Mouse (Mus musculus) cerebellum, postnatal 36 days (tissue): ENCODE measurements at regions not wholly inside any gene's neighbourhood (a gene's known extent, or its start where the extent isn't known, plus 50 kb on each side); places are given as distances from the start of the nearest gene placed in this dataset.

Experiments
- DNase-seq, 2 experiments: peaks; one replicate each; pipeline ENCODE4 v3.0.0; 2021 to 2022; ENCODE audit warnings: mixed read lengths in 2 of 2

GRCm38 (mm10) chr10:95124476-95124875, 179.8 kb upstream of the Plxnc1 start:
- DNase-seq, result no peak

DNA sequence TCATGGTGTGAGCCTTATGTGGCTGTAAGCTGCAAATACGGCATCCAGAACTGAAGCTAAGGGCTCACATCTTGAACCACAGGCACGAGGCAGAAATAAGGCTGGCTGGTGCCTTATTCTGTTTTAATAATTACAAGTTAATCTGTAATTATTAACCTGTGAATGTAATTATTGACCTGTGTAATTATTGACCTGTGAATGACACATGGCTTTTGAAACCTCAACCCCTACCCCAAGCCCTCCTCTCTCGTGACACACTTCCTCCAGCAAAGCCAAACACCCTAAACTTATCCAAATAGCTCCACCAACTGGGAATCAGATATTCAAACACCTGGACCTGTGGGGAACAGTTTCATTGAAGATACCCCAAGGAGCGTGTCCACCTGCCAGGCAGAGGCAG, 175.4 kb upstream of the Plxnc1 start:
- no peak for DNase-seq

DNA sequence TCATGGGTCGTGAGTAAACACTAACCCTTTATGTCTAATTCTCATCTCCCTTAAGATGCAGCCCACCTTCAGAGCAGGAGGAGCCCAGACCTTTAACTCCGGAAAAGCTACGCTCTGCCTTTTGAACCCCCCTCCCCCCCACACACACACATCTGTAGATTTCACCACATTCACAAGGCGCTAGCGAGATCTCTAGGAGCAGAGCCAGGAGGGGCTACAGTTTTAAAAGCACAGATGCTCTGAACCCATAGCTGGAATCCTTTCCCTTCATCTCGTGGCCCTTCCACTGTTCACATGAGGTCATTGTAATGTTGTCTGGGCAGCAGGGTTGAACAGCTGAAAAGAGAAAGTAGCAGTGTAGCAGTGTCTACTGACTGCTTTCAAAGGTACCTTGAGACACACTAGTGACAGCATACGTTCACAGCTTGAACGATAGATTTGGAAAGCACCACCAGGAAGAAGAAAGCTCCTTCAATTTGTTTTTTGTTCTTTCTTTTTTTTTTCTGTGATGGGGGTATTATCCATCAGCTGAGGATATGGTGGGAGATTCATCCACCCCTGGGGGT, 174.2 kb upstream of the Plxnc1 start:
- DNase-seq, result no peak

- no peak for DNase-seq
Observed at GRCm38 (mm10) chr10:95117731-95118212, 173.1 kb upstream of the Plxnc1 start.

GRCm38 (mm10) chr10:95117041-95117730, 172.6 kb upstream of the Plxnc1 start:
- DNase-seq, result no peak

- no peak for DNase-seq
Observed at GRCm38 (mm10) chr10:95116579-95117011, 172.0 kb upstream of the Plxnc1 start.

DNA sequence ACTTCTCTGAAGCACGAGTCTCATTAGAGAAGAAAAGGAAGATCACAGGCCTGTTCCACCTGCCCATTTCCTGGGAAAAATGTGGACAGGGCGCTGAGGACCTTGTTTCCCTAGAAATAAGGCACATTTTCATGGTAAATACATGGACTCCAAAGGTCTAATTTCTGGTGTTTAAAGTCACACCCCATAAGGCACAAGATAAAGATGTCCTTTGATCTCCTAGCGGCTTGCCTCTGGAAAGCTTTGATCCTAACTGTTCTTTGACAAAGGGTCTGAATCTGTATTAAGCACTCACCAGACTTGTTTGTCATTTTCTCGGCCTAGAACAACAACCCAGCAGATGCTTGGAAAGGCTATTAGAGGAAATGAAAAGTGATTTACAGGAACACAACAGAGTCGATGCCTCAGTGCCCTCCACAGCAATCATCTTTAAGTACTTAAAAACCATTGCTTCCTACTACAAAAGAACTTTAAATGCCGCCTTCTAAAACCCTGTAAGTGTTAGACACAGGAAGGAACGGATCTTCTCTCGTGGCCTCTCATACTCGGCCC, 168.3 kb upstream of the Plxnc1 start:
- no peak for DNase-seq

DNA sequence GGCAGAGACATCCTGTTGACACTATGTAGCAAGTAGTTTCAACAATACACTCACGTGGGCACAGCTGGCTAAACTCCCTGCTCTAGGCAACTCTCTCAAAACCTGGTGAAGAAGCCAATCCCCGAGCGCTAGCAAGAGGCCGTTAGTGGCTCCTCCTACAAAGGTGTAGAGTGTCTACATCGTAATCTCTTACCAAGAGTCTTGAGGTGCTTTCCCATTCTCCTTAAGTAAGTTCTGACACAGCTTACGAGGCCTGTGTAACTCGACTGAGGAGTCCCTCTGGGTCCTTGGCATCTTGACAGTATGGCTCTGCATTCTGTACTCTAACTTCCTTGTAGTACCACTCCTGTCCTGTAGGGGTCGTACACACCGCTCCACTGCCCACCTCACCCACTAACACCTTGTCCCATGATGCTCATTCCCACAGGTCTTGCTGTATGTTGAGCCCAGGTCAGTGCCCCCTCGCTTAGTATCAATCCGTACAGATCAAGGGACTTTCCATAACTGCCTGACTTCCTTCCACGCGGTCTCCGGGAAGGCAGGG, 167.7 kb upstream of the Plxnc1 start:
- no peak for DNase-seq

- no peak for DNase-seq
Observed at GRCm38 (mm10) chr10:95110786-95111185, 166.2 kb upstream of the Plxnc1 start.

DNA sequence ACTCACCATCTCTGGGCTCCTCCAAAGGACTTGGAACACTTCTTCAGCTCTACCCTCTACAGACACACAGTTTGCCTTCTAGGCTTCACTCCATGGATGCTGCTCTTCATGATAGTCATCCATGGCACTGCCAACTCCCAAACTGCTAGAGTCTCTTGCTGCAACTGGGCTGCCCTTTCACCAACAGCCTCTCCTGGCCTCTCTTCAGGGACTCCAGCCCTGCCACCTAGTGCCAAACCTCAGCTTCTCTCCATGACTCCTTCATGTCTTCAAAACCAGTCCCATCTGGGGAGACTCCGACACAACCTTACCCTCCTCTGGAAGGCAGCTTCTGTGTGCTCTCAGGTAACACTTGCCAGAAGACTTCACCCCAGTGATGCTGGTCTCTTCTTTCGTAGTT, 164.9 kb upstream of the Plxnc1 start:
- DNase-seq, result no peak

DNA sequence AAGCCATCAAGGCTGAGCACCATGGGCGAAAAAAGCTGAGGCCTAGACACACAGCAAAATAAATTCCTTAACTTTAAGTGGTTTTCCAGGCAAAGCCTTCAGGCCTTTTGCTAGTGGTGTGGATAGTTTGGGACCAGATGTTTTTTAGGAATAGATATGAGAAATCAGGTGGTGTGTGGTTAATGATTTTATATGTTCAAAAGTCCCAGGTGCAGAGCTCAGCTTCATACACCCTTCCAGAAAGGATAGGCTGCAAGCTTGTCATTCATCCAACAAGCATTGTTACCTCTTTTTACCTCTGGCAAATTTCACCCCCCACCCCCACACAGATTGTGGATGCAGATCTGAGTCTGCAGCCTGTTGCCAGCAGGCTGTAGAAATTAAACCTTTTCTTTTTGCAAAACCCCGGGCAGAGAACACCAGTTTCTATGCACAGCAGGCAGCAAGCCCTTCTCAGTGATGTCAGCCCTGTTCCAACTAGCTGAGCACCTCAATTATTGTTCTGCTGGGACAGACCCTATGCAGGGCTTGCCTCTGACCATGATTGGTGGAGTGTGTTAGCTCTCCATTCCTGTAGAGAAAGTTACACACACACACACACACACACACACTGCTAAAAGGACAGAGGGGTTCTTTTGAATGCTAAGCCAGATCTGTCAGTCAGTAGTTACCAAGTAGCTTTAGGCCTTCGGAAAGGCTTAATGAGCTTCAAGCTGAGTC, 163.1 kb upstream of the Plxnc1 start:
- no peak for DNase-seq

- DNase-seq, result peak in 1 of 2 experiments; percentile 18
Observed at GRCm38 (mm10) chr10:95103808-95104207, 159.2 kb upstream of the Plxnc1 start.

- DNase-seq, result no peak
Observed at GRCm38 (mm10) chr10:95102981-95103380, 158.3 kb upstream of the Plxnc1 start.

DNA sequence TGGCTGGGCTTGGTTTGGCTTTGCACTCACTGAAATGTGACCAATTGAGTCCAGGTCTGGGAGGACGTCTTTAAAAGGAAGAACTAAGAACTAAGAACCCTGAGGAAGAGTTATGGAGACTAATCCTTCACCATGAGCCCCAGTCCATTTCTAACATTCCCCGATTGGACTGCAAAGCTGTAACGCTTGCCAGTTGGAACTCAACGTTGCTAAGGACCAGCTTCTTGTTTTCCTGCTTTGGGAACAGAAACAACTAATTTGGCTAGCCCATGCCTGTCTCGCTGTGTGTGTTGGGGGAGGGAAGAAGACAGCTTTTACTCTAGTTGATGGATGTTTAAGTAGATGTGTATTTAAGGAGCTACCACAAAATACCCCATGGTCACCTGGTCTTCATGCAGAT, 155.3 kb upstream of the Plxnc1 start:
- DNase-seq, result no peak

GRCm38 (mm10) chr10:95095847-95096246, 151.2 kb upstream of the Plxnc1 start:
- no peak for DNase-seq

- no peak for DNase-seq
Observed at GRCm38 (mm10) chr10:95094771-95095170, 150.1 kb upstream of the Plxnc1 start.

DNA sequence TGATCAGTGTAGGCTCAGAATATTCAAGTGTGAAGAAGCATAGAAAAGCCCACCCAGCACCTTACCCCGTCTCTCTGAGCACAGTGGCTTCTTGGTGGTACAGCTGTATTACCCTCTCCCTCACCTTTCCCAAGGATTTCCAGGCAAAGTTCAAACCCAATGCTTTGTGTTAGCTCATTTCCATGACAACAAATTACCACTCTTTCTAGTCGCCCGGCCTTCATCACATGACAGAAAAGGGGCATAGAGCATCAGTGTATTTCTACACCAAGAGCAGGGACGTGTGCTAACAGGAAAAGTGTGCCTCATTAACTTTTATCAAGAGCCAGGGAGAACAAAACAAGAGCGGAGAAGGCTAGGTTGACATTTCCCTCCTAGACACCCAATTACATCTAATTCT, 148.6 kb upstream of the Plxnc1 start:
- DNase-seq, result no peak

DNA sequence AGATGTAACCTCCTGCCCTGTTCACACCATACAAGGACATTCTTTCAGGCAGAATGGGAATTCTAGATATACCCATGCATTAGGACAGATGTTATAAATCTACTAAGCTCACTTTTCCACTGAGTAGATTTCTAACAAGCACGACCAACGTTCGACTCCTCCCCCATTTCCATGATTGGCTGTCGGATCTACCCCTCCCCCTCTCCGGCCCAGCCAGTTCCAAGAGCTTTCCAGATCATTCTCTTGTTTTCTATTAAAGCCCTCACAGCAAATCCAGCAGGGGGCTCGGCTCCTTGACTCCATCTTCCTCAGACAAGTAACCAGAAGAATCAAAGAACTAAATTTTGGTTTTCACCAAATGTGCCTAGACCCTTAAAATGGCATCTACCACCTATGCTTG, 146.5 kb upstream of the Plxnc1 start:
- no peak for DNase-seq

DNA sequence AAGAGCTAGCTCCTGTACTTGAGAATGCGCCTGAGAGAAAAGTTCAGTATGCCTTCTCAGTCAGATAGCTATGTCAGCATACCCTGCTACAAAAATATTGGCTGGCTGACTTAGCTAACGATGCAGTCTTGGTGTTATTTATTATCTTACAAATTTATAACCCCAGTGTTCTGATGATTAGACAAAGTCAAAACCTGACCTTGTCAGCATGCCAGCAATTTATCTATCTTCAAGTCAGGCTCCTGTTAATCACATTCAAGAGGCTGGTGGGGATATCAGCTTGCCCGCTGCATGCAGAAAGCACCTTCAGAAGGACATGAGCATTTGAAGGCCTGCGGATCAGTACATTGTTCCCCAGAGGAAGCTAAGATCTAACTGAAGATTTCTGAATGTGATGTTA, 146.0 kb upstream of the Plxnc1 start:
- no peak for DNase-seq

DNA sequence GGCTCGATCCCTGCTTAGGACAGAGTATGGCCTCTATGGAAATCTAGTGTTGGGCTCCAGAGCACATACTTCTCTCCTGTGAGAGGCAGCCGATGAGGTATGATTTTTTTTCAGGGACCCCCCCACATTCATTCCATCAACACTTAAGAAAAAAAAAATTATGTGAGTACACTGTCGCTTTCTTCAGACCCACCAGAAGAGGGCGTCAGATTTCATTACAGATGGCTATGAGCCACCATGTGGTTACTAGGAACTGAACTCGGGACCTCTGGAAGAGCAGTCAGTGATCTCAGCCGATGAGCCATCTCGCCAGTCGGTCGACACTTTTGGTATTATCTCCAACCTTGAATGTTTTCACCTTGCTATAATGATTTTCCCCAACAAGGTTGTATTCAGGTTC, 145.4 kb upstream of the Plxnc1 start:
- no peak for DNase-seq

- peak; percentile 64 to 65 for DNase-seq
Observed at GRCm38 (mm10) chr10:95087864-95088570, 143.4 kb upstream of the Plxnc1 start.

- no peak for DNase-seq
Observed at GRCm38 (mm10) chr10:95086755-95087154, 142.1 kb upstream of the Plxnc1 start.
